Mouse (Mus musculus): Measurements from ENCODE around the gene Slc26a5. TPM values are rescaled to one million over a fixed set of nuclear protein-coding genes. Genes with fewer than 3 reads are reported as not detected.
A peak's percentile ranks its signal among the peaks of the same experiment; 100 is the strongest.

Gene Slc26a5
- polyA plus RNA-seq, 1 experiment from 2014 or later, result 0.34 TPM

DNA sequence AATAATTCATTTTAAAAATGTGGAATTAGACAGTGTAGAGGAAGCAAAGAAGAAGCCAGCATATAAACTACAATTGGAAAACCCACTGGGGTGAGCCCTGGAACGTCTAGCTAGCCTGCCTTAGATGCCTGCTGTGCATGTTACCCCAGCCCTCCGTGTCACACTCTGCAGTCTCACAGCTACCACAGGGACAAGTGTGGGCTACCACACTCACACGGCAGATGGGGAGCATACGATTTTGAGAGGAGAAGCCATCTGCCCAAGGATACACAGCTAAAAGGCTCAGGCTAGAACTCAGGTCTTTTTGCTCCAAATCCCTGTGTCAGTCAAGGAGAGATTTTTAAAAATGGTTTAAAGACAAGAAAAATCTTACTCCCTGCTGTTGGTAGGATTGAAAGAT lies 36.5 kb downstream of the Slc26a5 start:
- Histone ChIP-seq H3K9ac (replicated peaks; ENCODE audit: low read length) (no peak overlapping the region), H3K4me1 (ENCODE audit: control insufficient read depth, insufficient read depth, low read length) (0 out of 2 replicates have a peak, but pooled peaks cover 4% of the 10 kb centered on the region), H3K4me2 (ENCODE audit: low read length) (no peak overlapping the region), H3K27me3 (ENCODE audit: control insufficient read depth, insufficient read depth, low read length) (no peaks in the 10 kb centered on the region), H3K9me3 (ENCODE audit: control insufficient read depth, low read length) (no peaks in the 10 kb centered on the region), H3K27ac (replicated peaks; ENCODE audit: low read depth, low read length) (no peak overlapping the region), H3K4me3 (replicated peaks; ENCODE audit: low read depth, low read length) (no peak overlapping the region), H3K36me3 (ENCODE audit: control insufficient read depth, insufficient read depth, low read length) (no peaks in the 10 kb centered on the region)
- WGBS, result 67% methylated on average over 4 of the region's 4 CpGs
- ATAC-seq (ENCODE audit: low FRiP score, low TSS enrichment) (no peak), DNase-seq (no peak)

DNA sequence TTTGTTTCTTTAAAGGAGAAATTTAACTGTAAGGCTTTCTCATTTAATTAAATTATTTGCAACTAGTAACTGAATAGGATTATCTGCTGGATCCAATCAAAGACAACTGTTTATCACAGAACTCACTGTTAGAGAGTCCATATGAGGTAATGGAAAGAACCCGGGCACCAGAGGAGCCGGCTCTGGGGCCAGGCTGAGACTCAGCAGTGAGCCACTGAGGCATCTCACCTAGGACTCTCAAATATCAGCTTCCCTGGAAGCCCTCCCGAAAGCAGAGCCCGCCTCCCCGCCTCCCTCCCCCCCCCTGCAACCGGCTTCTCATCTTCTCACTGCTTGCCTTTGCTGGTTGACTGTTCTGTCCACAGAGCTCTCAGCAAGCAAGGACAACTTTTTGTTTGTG lies 37.8 kb downstream of the Slc26a5 start:
- DNase-seq (no peak), ATAC-seq (ENCODE audit: low FRiP score, low TSS enrichment) (no peak)
- no peak overlapping the region for H3K27ac ChIP-seq (replicated peaks; ENCODE audit: low read depth, low read length)
- H3K4me1 ChIP-seq (ENCODE audit: control insufficient read depth, insufficient read depth, low read length), result 0 out of 2 replicates have a peak, but pooled peaks cover 4% of the 10 kb centered on the region
- H3K4me2 ChIP-seq (ENCODE audit: low read length), result no peak overlapping the region
- WGBS, result 28% methylated on average over 6 of the region's 6 CpGs
- no peak overlapping the region for H3K9ac ChIP-seq (replicated peaks; ENCODE audit: low read length)
- H3K27me3 ChIP-seq (ENCODE audit: control insufficient read depth, insufficient read depth, low read length), result no peaks in the 10 kb centered on the region
- H3K9me3 ChIP-seq (ENCODE audit: control insufficient read depth, low read length), result no peaks in the 10 kb centered on the region
- H3K36me3 ChIP-seq (ENCODE audit: control insufficient read depth, insufficient read depth, low read length), result no peaks in the 10 kb centered on the region
- no peak overlapping the region for H3K4me3 ChIP-seq (replicated peaks; ENCODE audit: low read depth, low read length)

DNA sequence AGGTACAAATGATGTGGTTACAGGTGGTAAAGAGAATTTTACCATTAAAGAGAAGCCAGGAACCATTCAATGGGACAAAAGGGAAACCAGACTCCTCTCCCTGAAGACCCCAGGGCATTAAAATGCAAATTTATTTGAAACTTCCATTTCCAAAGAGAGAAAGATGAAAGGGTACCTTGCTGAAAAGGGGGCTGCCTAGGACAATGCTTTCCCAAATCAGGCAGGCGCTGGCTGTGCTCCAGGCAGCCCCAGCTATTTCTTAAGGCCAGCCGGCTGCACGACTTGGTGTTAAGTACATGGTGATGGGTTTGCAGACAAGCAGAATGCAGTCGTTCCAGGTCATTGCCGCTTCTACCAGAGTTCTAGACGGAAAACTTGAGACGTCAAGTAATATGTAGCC lies 39.0 kb downstream of the Slc26a5 start:
- Histone ChIP-seq H3K27me3 (ENCODE audit: control insufficient read depth, insufficient read depth, low read length) (no peaks in the 10 kb centered on the region), H3K4me3 (replicated peaks; ENCODE audit: low read depth, low read length) (no peak overlapping the region), H3K9me3 (ENCODE audit: control insufficient read depth, low read length) (no peaks in the 10 kb centered on the region), H3K4me1 (ENCODE audit: control insufficient read depth, insufficient read depth, low read length) (0 out of 2 replicates have a peak, but pooled peaks cover 4% of the 10 kb centered on the region), H3K27ac (replicated peaks; ENCODE audit: low read depth, low read length) (no peak overlapping the region), H3K9ac (replicated peaks; ENCODE audit: low read length) (no peak overlapping the region), H3K36me3 (ENCODE audit: control insufficient read depth, insufficient read depth, low read length) (no peaks in the 10 kb centered on the region), H3K4me2 (ENCODE audit: low read length) (no peak overlapping the region)
- ATAC-seq (ENCODE audit: low FRiP score, low TSS enrichment), result no peak
- peak; percentile 20 for DNase-seq
- WGBS, result 10% methylated on average over 7 of the region's 7 CpGs

DNA sequence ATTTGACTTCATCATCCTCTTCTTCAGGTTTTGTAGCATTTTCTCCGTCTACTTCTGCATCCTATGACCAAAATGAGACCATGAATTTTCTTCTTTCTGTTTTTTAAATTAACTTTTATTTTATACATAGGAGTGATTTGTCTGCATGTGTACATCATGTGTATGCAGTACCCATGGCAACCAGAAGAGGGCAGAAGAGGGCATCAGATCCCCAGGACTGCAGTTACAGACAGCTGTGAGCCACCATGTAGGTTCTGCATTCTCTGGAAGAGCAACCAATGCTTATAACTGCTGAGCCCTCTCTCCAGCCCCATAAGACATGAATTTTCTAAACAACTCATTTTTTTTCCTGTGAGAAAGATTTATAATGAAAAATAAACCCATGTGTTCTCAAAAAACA lies 51.4 kb downstream of the Slc26a5 start:
- H3K4me1 ChIP-seq (ENCODE audit: control insufficient read depth, insufficient read depth, low read length), result no peaks in the 10 kb centered on the region
- WGBS, result 54% methylated on average over 1 of the region's 1 CpGs
- H3K36me3 ChIP-seq (ENCODE audit: control insufficient read depth, insufficient read depth, low read length), result no peaks in the 10 kb centered on the region
- H3K9ac ChIP-seq (replicated peaks; ENCODE audit: low read length), result no peak overlapping the region
- peak; percentile 39 for DNase-seq
- no peak overlapping the region for H3K27ac ChIP-seq (replicated peaks; ENCODE audit: low read depth, low read length)
- H3K27me3 ChIP-seq (ENCODE audit: control insufficient read depth, insufficient read depth, low read length), result no peaks in the 10 kb centered on the region
- ATAC-seq (ENCODE audit: low FRiP score, low TSS enrichment), result no peak
- H3K9me3 ChIP-seq (ENCODE audit: control insufficient read depth, low read length), result no peaks in the 10 kb centered on the region
- no peak overlapping the region for H3K4me3 ChIP-seq (replicated peaks; ENCODE audit: low read depth, low read length)
- no peak overlapping the region for H3K4me2 ChIP-seq (ENCODE audit: low read length)

DNA sequence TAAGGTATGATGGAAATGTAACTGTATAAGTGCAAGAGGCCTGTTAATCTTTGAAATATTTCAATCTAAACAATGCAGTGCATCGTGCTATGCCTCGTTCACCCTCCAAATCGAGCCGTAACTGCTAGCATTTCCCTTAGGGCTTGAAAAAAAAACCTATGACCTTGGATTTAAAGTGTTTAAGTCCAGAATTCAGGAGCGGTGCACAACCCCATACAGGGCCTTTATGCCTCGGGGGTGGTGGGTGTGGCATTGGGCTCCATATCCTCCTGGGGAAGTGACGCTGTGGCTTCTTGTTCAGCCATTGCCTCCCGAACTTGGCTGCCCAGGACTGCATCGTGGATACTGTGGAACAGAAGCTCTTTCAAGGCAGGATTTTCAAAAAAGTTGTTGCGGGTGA lies 54.5 kb downstream of the Slc26a5 start:
- ATAC-seq (ENCODE audit: low FRiP score, low TSS enrichment) (no peak), DNase-seq (no peak)
- Histone ChIP-seq H3K36me3 (ENCODE audit: control insufficient read depth, insufficient read depth, low read length) (no peaks in the 10 kb centered on the region), H3K9ac (replicated peaks; ENCODE audit: low read length) (no peak overlapping the region), H3K9me3 (ENCODE audit: control insufficient read depth, low read length) (no peaks in the 10 kb centered on the region), H3K27me3 (ENCODE audit: control insufficient read depth, insufficient read depth, low read length) (no peaks in the 10 kb centered on the region), H3K4me2 (ENCODE audit: low read length) (no peak overlapping the region), H3K4me3 (replicated peaks; ENCODE audit: low read depth, low read length) (no peak overlapping the region), H3K4me1 (ENCODE audit: control insufficient read depth, insufficient read depth, low read length) (no peaks in the 10 kb centered on the region), H3K27ac (replicated peaks; ENCODE audit: low read depth, low read length) (no peak overlapping the region)
- WGBS, result 78% methylated on average over 10 of the region's 10 CpGs

DNA sequence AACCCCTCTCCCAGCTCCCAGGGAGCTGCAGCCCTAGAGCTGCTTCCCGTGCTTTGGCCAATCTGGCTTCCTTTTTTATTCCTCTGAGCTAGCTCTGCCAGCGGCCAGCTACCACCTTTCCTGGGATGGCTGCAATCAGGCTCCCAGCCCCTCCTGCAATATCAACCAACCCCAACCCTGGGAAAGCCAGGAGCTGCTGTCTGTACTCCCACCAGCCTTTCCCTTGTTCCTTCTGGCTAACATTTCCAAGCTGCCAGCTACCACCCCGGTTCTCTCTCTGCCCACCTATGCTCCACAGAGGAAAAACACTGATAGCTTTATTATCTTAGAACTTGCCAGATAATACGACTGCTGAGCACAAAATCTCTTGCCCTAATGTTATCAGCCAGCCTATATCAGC lies 60.6 kb downstream of the Slc26a5 start:
- Histone ChIP-seq H3K36me3 (ENCODE audit: control insufficient read depth, insufficient read depth, low read length) (peaks cover 45% of the 10 kb centered on the region), H3K9me3 (ENCODE audit: control insufficient read depth, low read length) (no peaks in the 10 kb centered on the region), H3K9ac (replicated peaks; ENCODE audit: low read length) (no peak overlapping the region), H3K27me3 (ENCODE audit: control insufficient read depth, insufficient read depth, low read length) (no peaks in the 10 kb centered on the region), H3K27ac (replicated peaks; ENCODE audit: low read depth, low read length) (no peak overlapping the region), H3K4me2 (ENCODE audit: low read length) (no peak overlapping the region), H3K4me3 (replicated peaks; ENCODE audit: low read depth, low read length) (no peak overlapping the region), H3K4me1 (ENCODE audit: control insufficient read depth, insufficient read depth, low read length) (no peaks in the 10 kb centered on the region)
- DNase-seq (no peak), ATAC-seq (ENCODE audit: low FRiP score, low TSS enrichment) (no peak)
- 89% methylated on average over 4 of the region's 4 CpGs for WGBS

DNA sequence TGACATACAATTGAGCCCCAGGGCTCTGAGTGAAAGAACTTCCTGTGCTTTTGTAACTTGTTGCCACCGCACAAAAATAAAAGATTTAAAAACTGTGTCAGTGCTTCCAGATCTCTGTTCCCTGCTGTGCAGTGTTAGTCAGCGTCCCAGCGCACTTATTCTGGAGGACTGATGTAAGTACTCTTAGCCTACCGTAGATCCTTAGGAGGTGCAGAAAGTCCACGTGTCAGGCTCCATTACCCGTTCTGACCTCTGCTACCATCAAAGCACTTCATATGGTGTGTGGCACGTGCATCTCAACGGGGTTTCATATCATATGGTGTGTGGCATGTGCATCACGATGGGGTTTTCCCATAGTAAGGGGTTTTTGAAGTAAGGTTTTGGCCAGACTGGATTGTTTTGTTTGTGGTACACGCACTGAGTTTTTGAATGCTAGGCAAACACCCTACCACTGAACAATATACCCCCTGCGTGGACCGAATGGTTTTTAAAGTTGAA lies 61.7 kb downstream of the Slc26a5 start:
- H3K9ac ChIP-seq (replicated peaks; ENCODE audit: low read length), result no peak overlapping the region
- H3K4me3 ChIP-seq (replicated peaks; ENCODE audit: low read depth, low read length), result no peak overlapping the region
- peaks cover 55% of the 10 kb centered on the region for H3K36me3 ChIP-seq (ENCODE audit: control insufficient read depth, insufficient read depth, low read length)
- WGBS, result 91% methylated on average over 12 of the region's 12 CpGs
- no peaks in the 10 kb centered on the region for H3K9me3 ChIP-seq (ENCODE audit: control insufficient read depth, low read length)
- H3K4me1 ChIP-seq (ENCODE audit: control insufficient read depth, insufficient read depth, low read length), result no peaks in the 10 kb centered on the region
- H3K27ac ChIP-seq (replicated peaks; ENCODE audit: low read depth, low read length), result no peak overlapping the region
- ATAC-seq (ENCODE audit: low FRiP score, low TSS enrichment), result no peak
- no peak for DNase-seq
- H3K27me3 ChIP-seq (ENCODE audit: control insufficient read depth, insufficient read depth, low read length), result no peaks in the 10 kb centered on the region
- H3K4me2 ChIP-seq (ENCODE audit: low read length), result no peak overlapping the region

DNA sequence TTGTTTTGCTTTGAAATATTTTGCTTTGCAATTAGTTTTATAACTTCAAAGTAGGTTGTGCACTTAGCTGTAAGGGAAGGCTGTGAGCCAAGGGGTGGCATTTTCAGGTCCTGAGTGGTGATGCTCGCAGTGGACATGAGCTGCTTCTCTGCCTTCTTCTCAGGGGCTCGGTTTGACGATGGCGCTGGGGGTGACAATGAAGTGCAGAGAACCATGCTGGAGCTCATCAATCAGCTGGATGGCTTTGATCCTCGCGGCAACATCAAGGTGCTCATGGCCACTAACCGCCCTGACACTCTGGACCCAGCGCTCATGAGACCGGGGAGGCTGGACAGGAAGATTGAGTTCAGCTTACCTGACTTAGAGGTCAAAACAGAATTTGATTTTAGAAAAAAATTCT lies 62.5 kb downstream of the Slc26a5 start:
- Histone ChIP-seq H3K4me3 (replicated peaks; ENCODE audit: low read depth, low read length) (no peak overlapping the region), H3K27me3 (ENCODE audit: control insufficient read depth, insufficient read depth, low read length) (no peaks in the 10 kb centered on the region), H3K27ac (replicated peaks; ENCODE audit: low read depth, low read length) (no peak overlapping the region), H3K36me3 (ENCODE audit: control insufficient read depth, insufficient read depth, low read length) (peaks cover 61% of the 10 kb centered on the region), H3K9ac (replicated peaks; ENCODE audit: low read length) (no peak overlapping the region), H3K4me2 (ENCODE audit: low read length) (no peak overlapping the region), H3K4me1 (ENCODE audit: control insufficient read depth, insufficient read depth, low read length) (no peaks in the 10 kb centered on the region), H3K9me3 (ENCODE audit: control insufficient read depth, low read length) (no peaks in the 10 kb centered on the region)
- 96% methylated on average over 9 of the region's 9 CpGs for whole genome bisulfite sequencing
- DNase-seq (no peak), ATAC-seq (ENCODE audit: low FRiP score, low TSS enrichment) (no peak)

DNA sequence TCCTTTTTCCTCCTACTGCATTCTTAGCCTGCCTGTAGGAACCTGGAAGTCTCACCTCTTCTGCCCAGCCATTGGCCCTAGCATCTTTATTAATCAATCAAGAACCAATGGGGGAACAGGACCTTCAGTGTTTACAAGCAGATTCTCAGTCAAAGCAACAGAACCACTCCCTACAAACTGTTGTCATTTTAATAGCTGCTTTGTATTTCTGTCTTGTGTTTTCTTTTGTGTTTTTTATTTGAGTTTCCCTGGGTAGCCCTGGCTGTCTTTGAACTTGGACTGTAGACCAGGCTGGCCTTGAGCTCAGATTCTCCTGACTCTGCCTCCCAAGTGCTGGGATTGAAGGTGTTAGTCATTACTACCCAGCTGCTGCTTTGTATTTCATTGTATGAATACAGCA lies 73.2 kb downstream of the Slc26a5 start:
- H3K9ac ChIP-seq (replicated peaks; ENCODE audit: low read length), result no peak overlapping the region
- H3K4me2 ChIP-seq (ENCODE audit: low read length), result no peak overlapping the region
- no peak overlapping the region for H3K4me3 ChIP-seq (replicated peaks; ENCODE audit: low read depth, low read length)
- no peak overlapping the region for H3K27ac ChIP-seq (replicated peaks; ENCODE audit: low read depth, low read length)
- H3K4me1 ChIP-seq (ENCODE audit: control insufficient read depth, insufficient read depth, low read length), result peaks cover 11% of the 10 kb centered on the region
- peaks cover 21% of the 10 kb centered on the region for H3K36me3 ChIP-seq (ENCODE audit: control insufficient read depth, insufficient read depth, low read length)
- DNase-seq, result no peak
- ATAC-seq (ENCODE audit: low FRiP score, low TSS enrichment), result no peak
- H3K27me3 ChIP-seq (ENCODE audit: control insufficient read depth, insufficient read depth, low read length), result no peaks in the 10 kb centered on the region
- no peaks in the 10 kb centered on the region for H3K9me3 ChIP-seq (ENCODE audit: control insufficient read depth, low read length)
